Mouse (Mus musculus) kidney, embryonic 15.5 days (tissue): ENCODE data around the gene Oxtr. TPM values are rescaled to one million over a fixed set of nuclear protein-coding genes. Genes with fewer than 3 reads are reported as not detected.

Source experiments
- ATAC-seq: fragments of 200-750 bp; cut with Nextera tagmentation; replicated peaks from 2 replicates; pipeline ENCODE4 v1.8.0; 2017; ENCODE audit warnings: moderate TSS enrichment; ENCODE audit not compliant: low FRiP score
- H3K27ac ChIP-seq: fragments of 300-500 bp; sonication (generic); 2 replicates; pipeline ENCODE4 v1.5.1; 2015; ENCODE audit warnings: mild to moderate bottlenecking, inconsistent platforms
- H3K27me3 ChIP-seq: fragments of 300-500 bp; sonication (generic); 2 replicates; pipeline ENCODE4 v1.6.1; 2015; ENCODE audit warnings: inconsistent platforms
- H3K36me3 ChIP-seq: fragments of 300-500 bp; sonication (generic); 2 replicates; pipeline ENCODE4 v1.6.1; 2015; ENCODE audit warnings: inconsistent platforms
- H3K4me1 ChIP-seq: fragments of 300-500 bp; sonication (generic); 2 replicates; pipeline ENCODE4 v1.6.1; 2015; ENCODE audit warnings: inconsistent platforms
- H3K4me2 ChIP-seq: fragments of 300-500 bp; sonication (generic); 2 replicates; pipeline ENCODE4 v1.6.1; 2015; ENCODE audit warnings: moderate library complexity, mild to moderate bottlenecking, inconsistent platforms
- H3K4me3 ChIP-seq: fragments of 300-500 bp; sonication (generic); replicated peaks from 2 replicates; pipeline ENCODE4 v1.5.1; 2015; ENCODE audit warnings: mild to moderate bottlenecking, inconsistent platforms
- H3K9ac ChIP-seq: fragments of 300-500 bp; sonication (generic); 2 replicates; pipeline ENCODE4 v1.6.1; 2015; ENCODE audit warnings: mild to moderate bottlenecking, inconsistent platforms
- H3K9me3 ChIP-seq: fragments of 300-500 bp; sonication (generic); replicated peaks from 2 replicates; pipeline ENCODE4 v1.6.1; 2016; ENCODE audit warnings: inconsistent platforms
- WGBS: fragments of 180-500 bp; shearing (Covaris S2); methylation state at CpG from one replicate; pipeline ENCODE4 v1.1.7; 2015; ENCODE audit warnings: mixed read lengths; 5-methylcytosine and 5-hydroxymethylcytosine counted together
- polyA plus RNA-seq: library from polyadenylated mRNA; unstranded; fragments of >200 nt; fragmentation: Nextera tagmentation; extraction: Ambion mirVana; gene quantifications from 2 replicates; pipeline ENCODE4 v1.2.1, GENCODE M21; 2015

Gene Oxtr
- polyA plus RNA-seq, 1 experiment from 2014 or later, result 6.0 TPM

DNA sequence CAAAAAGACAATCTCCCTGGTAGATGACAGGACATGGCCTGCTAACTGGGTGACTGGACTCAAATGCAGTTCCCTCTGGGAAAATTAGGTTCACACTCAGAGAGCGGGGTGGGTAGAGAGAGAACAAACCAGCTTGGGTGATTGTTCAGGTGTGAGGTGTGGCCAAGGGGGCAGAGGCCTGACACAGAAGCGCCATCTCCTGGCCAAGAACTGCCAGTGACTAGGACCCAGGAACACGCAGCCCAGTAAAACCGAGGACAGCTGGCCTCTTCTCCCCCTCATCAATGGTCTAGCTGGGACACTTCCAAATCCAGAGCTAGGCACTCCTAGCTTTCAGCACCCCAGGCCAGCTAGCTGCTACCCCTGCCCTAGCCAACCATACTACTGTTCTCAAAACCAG lies 5.4 kb downstream of the Oxtr start:
- Histone ChIP-seq H3K9ac (no peak overlapping the region), H3K4me2 (peak overlapping the region; percentile 34), H3K9me3 (no peaks in the 10 kb centered on the region), H3K27me3 (peaks cover 28% of the 10 kb centered on the region), H3K4me3 (no peak overlapping the region), H3K27ac (no peak overlapping the region), H3K4me1 (peaks cover 18% of the 10 kb centered on the region), H3K36me3 (no peaks in the 10 kb centered on the region)
- WGBS, result 3% methylated on average over 4 of the region's 4 CpGs
- peak; percentile 53; the same call in 1 of the 2 replicates for ATAC-seq

DNA sequence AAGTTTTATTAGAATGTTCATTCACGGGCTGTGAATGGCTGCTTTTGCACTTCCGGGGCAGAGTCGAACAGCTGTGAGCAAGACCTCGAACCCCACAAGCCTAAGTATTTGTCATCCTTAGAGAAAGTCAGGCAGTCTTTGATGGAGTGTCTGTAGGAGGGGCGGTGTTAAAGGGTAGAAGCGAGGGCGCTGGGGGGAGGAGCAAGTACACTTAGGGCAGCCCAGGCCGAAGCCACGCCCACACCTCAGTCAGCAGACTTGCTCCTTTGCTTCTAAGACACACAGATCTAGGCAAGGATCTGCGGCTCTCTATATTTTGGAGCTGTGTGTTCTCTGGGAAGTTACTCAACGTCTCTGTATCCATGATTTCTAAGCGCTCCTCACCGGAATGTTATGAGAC lies 9.9 kb downstream of the Oxtr start:
- no peaks in the 10 kb centered on the region for H3K9me3 ChIP-seq
- H3K4me2 ChIP-seq, result no peak overlapping the region
- H3K9ac ChIP-seq, result no peak overlapping the region
- H3K36me3 ChIP-seq, result no peaks in the 10 kb centered on the region
- H3K4me3 ChIP-seq, result no peak overlapping the region
- peak; percentile 38; the same call in 1 of the 2 replicates for ATAC-seq
- peaks cover 4% of the 10 kb centered on the region; the same call in 1 of the 2 replicates for H3K4me1 ChIP-seq
- H3K27ac ChIP-seq, result no peak overlapping the region
- no peaks in the 10 kb centered on the region for H3K27me3 ChIP-seq
- WGBS, result 54% methylated on average over 13 of the region's 13 CpGs

DNA sequence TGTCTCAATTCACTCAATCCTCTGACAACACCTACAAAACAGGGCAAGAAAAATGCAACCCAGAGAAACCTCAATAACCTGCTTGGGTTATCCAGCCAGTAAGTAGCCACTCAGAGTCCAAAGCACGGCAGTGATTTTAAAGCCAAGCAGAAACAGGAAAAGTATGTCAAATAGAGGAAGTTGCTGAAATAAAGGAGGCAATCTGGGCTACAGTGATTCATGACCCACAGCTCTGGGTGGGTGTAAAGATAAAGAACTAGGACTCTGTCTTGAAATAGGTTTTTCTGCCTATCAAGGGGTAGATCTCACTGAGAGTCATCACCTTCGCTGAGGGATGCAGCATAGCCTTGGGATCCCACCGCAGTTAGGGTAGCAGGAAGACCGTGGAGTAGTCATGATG lies 18.1 kb downstream of the Oxtr start:
- Histone ChIP-seq H3K9me3 (no peaks in the 10 kb centered on the region), H3K27me3 (no peaks in the 10 kb centered on the region), H3K27ac (0 out of 2 replicates have a peak overlapping the region, but pooled peaks have one; percentile 51), H3K4me3 (no peak overlapping the region), H3K4me1 (peaks cover 6% of the 10 kb centered on the region; the same call in 1 of the 2 replicates), H3K9ac (no peak overlapping the region), H3K36me3 (no peaks in the 10 kb centered on the region), H3K4me2 (no peak overlapping the region)
- 66% methylated on average over 4 of the region's 4 CpGs for WGBS
- ATAC-seq, result no peak

DNA sequence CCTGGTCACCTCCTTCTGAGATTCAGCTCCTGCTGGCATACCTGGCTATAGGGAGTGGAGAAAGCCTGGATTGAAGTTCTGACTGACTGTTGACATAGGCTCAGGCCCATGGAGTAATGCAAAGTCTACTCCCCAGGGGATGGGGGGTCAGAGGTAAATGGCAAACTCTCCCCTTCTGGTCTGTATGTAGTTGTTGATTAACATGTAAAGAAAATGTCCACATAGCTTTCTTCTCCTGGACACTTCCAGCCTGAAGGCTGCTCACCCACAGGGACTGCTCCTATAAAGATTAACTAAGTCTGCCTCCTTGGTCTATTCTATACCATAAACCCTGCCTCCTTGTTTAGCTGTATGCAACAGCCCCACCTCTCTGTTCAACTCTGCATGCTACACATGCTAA lies 23.7 kb downstream of the Oxtr start:
- Histone ChIP-seq H3K4me3 (no peak overlapping the region), H3K36me3 (no peaks in the 10 kb centered on the region), H3K4me1 (peaks cover 21% of the 10 kb centered on the region), H3K9me3 (no peaks in the 10 kb centered on the region), H3K27me3 (no peaks in the 10 kb centered on the region), H3K4me2 (no peak overlapping the region), H3K9ac (no peak overlapping the region), H3K27ac (peak overlapping the region; percentile 76)
- peak; percentile 82 for ATAC-seq

DNA sequence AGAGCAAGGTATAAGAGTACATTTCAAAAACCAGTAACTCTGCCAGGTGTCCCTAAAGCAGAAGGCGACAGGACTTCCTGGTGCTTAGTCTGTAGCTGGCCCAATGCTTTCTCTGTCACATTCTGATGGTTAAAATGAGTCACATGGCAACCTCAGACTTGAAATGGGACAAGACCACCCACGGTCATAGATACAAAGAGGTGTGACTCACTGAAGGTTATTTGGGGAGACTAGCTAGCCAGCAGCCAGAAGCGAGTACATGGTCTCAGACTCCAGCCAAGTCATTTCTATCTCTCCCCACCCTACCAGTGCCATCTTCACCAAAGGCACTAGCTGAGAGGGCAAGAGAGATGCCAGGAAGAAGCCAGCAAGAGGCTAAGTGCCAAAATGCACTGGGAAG lies 24.3 kb downstream of the Oxtr start:
- H3K27ac ChIP-seq, result peak overlapping the region; percentile 76
- H3K9me3 ChIP-seq, result no peaks in the 10 kb centered on the region
- no peaks in the 10 kb centered on the region for H3K36me3 ChIP-seq
- H3K4me3 ChIP-seq, result no peak overlapping the region
- 88% methylated on average over 3 of the region's 3 CpGs for WGBS
- ATAC-seq, result no peak
- H3K4me2 ChIP-seq, result no peak overlapping the region
- no peaks in the 10 kb centered on the region for H3K27me3 ChIP-seq
- peaks cover 21% of the 10 kb centered on the region for H3K4me1 ChIP-seq
- H3K9ac ChIP-seq, result no peak overlapping the region

DNA sequence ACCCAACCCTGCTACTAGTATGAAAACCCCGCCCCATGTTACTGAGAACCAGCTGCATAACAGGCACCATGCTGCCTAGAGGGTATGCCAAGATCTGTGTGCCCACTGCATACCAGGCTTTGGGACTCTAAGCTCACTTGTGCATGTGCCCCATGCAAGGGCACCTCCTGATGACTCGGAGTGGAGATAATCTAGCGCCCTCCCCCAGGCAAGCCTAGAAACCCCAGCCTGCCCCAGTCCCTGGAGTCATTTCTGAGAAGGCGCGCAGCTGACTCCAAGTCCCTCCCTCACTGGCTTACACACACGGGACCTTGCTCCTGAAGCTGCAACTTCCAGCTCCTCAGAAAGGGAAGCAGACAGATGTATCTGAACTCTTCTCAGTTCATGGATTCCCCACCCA lies 26.4 kb downstream of the Oxtr start:
- 81% methylated on average over 6 of the region's 6 CpGs for WGBS
- no peak for ATAC-seq
- H3K4me2 ChIP-seq, result no peak overlapping the region
- no peak overlapping the region for H3K9ac ChIP-seq
- no peak overlapping the region for H3K4me3 ChIP-seq
- no peaks in the 10 kb centered on the region for H3K36me3 ChIP-seq
- no peaks in the 10 kb centered on the region for H3K27me3 ChIP-seq
- H3K27ac ChIP-seq, result no peak overlapping the region
- H3K9me3 ChIP-seq, result no peaks in the 10 kb centered on the region
- peaks cover 22% of the 10 kb centered on the region for H3K4me1 ChIP-seq

DNA sequence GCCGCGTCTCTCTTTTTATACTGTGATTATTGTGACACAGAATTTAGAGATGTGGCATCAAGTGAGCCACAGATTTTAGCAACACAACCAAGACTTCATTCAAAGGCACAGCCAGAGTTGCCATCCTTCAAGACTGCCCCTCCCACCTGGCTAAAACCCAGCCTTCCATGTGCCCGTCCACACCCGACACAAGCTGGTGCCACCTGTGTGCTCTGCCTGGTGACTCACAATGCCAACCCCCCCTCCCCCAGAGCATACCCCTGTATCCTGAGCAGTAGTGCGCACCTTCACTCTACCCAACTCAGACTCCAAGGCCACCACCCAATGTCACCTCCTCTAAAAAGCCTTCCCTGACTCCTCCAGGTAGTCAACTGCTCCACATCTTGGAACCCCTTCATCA lies 28.3 kb downstream of the Oxtr start:
- Histone ChIP-seq H3K4me3 (no peak overlapping the region), H3K27ac (no peak overlapping the region), H3K4me1 (peaks cover 22% of the 10 kb centered on the region), H3K9me3 (no peaks in the 10 kb centered on the region), H3K36me3 (no peaks in the 10 kb centered on the region), H3K9ac (no peak overlapping the region), H3K4me2 (no peak overlapping the region), H3K27me3 (no peaks in the 10 kb centered on the region)
- 90% methylated on average over 5 of the region's 5 CpGs for WGBS
- no peak for ATAC-seq

DNA sequence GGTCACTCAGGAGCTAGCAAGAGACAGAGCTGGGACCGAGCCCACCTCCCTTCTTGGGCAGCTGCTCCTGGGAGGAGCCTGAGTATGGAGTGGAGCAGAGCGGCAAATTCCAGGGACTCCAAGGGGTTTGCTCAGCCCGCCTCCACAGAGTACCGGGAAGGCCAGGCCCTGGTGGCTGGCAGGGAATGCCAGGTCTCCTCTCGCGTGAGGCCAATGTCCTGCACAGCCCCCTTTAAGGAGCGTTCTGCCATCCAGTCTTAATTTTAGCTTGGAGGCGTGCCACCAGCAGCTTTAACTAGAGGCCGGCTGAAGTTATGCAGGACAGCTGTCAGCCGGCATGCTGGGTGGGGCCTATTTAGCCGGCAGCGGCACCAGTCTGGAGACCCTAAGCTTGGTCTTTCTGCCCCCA lies 30.4 kb downstream of the Oxtr start, which contains the start of gene Cav3:
TSS of gene Cav3 (plus strand) at position 165 of the 409 bp plus-strand sequence.
- H3K4me1 ChIP-seq, result peaks cover 14% of the 10 kb centered on the region
- H3K9me3 ChIP-seq, result no peaks in the 10 kb centered on the region
- no peak within 1 kb of the TSS for H3K9ac ChIP-seq
- H3K4me2 ChIP-seq, result no peak within 1 kb of the TSS
- H3K27ac ChIP-seq, result no peak within 1 kb of the TSS
- 0 out of 2 replicates have a peak, but pooled peaks have one; percentile 27 for ATAC-seq
- no peaks in the 10 kb centered on the region for H3K36me3 ChIP-seq
- no peaks in the 10 kb centered on the region for H3K27me3 ChIP-seq
- no peak within 1 kb of the TSS for H3K4me3 ChIP-seq
- WGBS, result 72% methylated on average over 12 of the region's 12 CpGs

DNA sequence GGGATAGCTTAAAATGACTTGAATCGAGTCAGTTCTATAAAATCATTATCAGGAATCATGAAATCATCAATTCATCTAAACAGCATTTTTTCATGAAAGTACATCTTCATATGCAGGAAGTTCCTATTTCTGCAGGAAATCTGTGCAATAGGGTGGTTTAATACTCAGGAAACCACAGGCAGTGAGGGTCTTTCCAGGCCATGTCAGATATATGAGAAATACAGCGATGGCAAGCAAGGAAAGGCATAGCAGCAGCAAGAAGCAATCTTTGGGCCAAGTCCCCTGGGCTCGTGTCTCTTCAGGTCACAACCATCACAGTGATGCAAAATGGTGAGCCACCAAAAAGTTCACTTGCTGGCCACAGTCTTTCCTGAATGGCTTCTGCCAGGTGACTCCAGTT lies 44.1 kb downstream of the Oxtr start:
- Histone ChIP-seq H3K4me3 (no peak overlapping the region), H3K36me3 (no peaks in the 10 kb centered on the region), H3K9me3 (no peaks in the 10 kb centered on the region; the same call in 1 of the 2 replicates), H3K27ac (no peak overlapping the region), H3K9ac (no peak overlapping the region), H3K4me1 (no peaks in the 10 kb centered on the region), H3K4me2 (no peak overlapping the region), H3K27me3 (no peaks in the 10 kb centered on the region)
- no peak for ATAC-seq
- WGBS, result 79% methylated on average over 3 of the region's 3 CpGs

DNA sequence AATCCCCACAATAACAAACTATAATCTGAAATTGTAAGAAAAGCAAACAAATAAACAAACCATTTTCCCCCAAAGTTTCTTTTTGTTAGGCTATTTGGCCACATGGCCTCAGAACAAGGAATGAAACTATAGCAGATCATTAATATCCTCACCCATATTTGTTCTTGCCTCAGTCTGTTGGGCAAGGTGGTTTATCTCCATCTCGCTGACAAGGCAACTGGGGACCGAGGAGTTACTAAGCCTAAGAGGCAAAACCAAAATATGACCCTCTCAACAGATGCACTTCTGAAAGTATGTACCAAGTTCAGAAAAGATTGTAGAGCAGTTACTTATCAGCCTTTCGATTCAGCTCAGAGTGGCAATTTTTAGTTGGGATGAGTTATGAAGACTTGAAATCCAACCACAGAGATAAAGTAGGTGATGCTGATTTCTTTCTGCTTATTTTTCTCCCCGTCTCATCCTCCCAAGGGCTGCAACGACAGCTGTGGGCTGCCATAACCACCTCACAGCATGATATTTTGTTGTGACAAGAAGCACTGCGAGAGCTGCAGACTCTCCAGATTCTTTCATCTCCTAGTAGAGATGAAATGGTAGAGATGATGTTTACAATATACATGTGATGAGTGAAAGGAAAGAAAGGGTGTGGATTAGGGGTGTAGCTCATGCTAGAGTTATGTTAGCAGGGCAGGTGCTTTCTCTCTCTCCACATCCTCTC lies 63.6 kb downstream of the Oxtr start:
- H3K36me3 ChIP-seq, result no peaks in the 10 kb centered on the region
- no peak overlapping the region for H3K4me3 ChIP-seq
- no peak for ATAC-seq
- H3K27ac ChIP-seq, result no peak overlapping the region
- H3K9ac ChIP-seq, result no peak overlapping the region
- H3K27me3 ChIP-seq, result no peaks in the 10 kb centered on the region
- 67% methylated on average over 6 of the region's 6 CpGs for WGBS
- 0 out of 2 replicates have a peak, but pooled peaks cover 3% of the 10 kb centered on the region for H3K9me3 ChIP-seq
- H3K4me1 ChIP-seq, result no peaks in the 10 kb centered on the region
- no peak overlapping the region for H3K4me2 ChIP-seq

DNA sequence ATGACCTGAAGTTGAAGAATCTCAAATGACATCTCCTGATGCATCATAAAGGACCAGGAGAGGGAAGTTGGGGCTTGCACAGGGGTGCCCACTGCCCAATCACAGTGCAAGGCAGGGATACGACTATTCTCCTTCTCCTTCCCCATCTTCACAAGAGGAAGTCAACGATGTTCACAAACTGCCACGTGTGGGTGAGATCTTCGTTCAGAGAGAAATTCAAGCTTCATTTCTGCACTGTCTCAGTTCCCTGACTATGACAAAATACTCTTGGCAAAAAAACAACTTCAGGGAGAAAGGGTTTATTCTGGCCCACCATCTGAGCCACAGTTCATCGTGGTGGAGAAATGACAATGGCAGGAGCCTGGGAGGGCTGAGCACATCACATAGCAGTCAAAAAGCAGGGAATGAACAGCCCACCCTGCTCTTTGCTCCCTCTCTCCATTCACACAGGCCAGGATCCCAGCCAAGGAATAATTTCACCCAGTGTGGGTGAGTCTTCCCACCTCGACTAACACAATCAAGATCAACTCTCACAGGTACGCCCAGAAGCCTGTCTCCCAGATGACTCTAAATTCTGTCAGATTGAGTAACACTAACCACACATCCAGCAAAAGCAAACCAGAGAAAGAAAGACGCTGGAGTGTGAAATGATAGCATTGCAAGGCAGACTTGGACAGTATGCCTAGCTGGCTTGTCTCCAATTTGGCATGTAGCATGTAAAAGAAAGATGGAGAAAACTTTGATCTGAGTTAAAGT lies 65.8 kb downstream of the Oxtr start:
- ATAC-seq, result no peak
- no peaks in the 10 kb centered on the region for H3K27me3 ChIP-seq
- H3K36me3 ChIP-seq, result no peaks in the 10 kb centered on the region
- WGBS, result 81% methylated on average over 8 of the region's 8 CpGs
- H3K9ac ChIP-seq, result no peak overlapping the region
- H3K9me3 ChIP-seq, result 0 out of 2 replicates have a peak, but pooled peaks cover 3% of the 10 kb centered on the region
- no peak overlapping the region for H3K4me2 ChIP-seq
- no peaks in the 10 kb centered on the region for H3K4me1 ChIP-seq
- H3K27ac ChIP-seq, result no peak overlapping the region
- H3K4me3 ChIP-seq, result no peak overlapping the region
